Mouse (Mus musculus) cerebellum, adult 2 months (tissue): ENCODE data around the gene Coq10a.

Experiments used
- CTCF ChIP-seq: fragments of 200-500 bp; IDR thresholded peaks from 2 replicates; pipeline ENCODE4 v1.5.1; 2011; ENCODE audit warnings: low read depth, mild to moderate bottlenecking, control low read depth, low read length, moderate library complexity, borderline replicate concordance; ENCODE audit not compliant: insufficient read depth
- POLR2A ChIP-seq: fragments of 200-500 bp; IDR thresholded peaks from 2 replicates; pipeline ENCODE4 v1.6.1; 2011; ENCODE audit warnings: low read length, control low read depth, borderline replicate concordance; ENCODE audit not compliant: insufficient read depth

DNA sequence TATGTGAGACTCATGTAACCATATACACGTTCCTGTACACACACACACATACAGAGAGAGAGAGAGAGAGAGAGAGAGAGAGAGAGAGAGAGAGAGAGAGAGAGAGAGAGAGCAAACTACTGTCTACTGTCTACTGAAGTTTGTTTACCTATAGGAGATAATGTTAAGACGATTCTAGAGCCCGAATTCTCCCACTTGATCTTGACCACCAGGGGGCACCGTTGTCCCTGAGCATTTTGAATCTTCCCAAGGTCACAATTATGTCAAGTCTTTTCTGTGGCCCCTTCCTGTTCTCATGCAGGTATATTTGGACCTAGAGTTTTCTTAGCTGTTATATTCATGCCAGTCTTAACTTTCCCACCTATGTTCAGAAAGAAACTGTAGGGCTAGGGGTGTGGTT lies 33.2 kb downstream of the Coq10a start:
- TF ChIP-seq CTCF (peak; percentile 76; the same call in 1 of the 2 replicates), POLR2A (no peak)
